ENCODE assay signal across 8 mouse cellular contexts in the genomic region with DNA sequence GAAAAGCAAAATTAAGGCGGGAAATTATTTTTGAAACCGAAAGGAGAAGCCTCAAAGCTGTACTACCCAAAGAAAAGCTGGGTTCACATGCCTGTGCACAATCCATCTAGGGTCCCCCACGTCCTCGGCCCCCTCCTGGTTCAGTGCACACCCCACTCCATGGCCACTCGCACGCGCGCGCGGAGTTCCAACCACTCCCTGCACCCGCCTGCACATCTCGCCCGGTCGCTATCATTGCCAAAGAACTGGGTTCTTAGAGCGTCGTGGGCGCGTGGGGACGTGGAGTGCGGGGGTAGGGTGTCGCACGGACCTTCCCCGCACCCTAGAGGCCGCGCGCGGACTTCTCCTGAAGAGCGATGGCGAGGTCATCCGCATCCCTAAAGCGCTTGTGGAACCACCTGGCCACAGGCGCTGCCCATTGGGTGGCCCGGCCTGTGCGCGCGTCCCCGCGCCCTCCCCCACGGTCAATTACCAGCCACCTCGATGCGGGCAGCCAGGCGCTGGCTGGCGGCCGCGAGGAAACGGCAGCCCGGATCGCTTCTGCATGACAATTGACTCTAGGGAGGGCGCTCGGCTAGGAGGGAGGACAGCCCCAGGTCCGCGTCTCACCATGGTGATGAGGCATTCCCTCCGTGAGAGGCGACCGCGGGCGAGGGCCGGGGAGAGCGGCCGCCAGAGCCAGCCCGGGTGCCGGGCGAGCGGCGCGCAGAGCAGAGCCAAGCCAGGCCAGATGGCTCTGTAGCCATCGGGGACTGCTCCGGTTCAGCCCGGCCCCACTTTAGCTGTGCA. TPM values are rescaled to one million over a fixed set of nuclear protein-coding genes. Genes with fewer than 3 reads are reported as not detected.
DNase-seq lines count a peak whose midpoint lies in the region; ATAC-seq and TF ChIP-seq lines count a peak whose summit lies in the region.

No protein-coding gene starts in this region.

- H3K9ac ChIP-seq in intestine, postnatal 0 days (ENCODE audit: low read depth, low read length) = no peak overlapping the region
- H3K9ac ChIP-seq in liver, embryonic 12.5 days = peak overlapping the region; percentile 59
- H3K9ac ChIP-seq in neural tube, embryonic 13.5 days = peak overlapping the region; percentile 60

- H3K27ac ChIP-seq in intestine, postnatal 0 days (ENCODE audit: low read depth, low read length) = no peak overlapping the region
- H3K27ac ChIP-seq in liver, embryonic 12.5 days = 0 out of 2 replicates have a peak overlapping the region, but pooled peaks have one; percentile 33
- peak overlapping the region; percentile 75 for H3K27ac ChIP-seq in neural tube, embryonic 13.5 days (replicated peaks)

- peak; percentile 66 for ATAC-seq in common myeloid progenitor, adult 5-6 weeks (replicated peaks; ENCODE audit: low read depth, poor library complexity, severe bottlenecking)
- 0 out of 2 replicates have a peak, but pooled peaks have one; percentile 36 for ATAC-seq in intestine, postnatal 0 days
- peak; percentile 52; the same call in 1 of the 2 replicates for ATAC-seq in liver, embryonic 12.5 days
- ATAC-seq in neural tube, embryonic 13.5 days (ENCODE audit: low read depth) = peak; percentile 91

- peak overlapping the region; percentile 79 for H3K4me2 ChIP-seq in intestine, postnatal 0 days (replicated peaks; ENCODE audit: low read depth)
- H3K4me2 ChIP-seq in liver, embryonic 12.5 days = peak overlapping the region; percentile 89
- H3K4me2 ChIP-seq in neural tube, embryonic 13.5 days = peak overlapping the region; percentile 65

- peak; percentile 23 for DNase-seq in urinary bladder, adult 2 months (ENCODE audit: low spot score)
- DNase-seq in urinary bladder, postnatal 10 days (ENCODE audit: low spot score) = no peak
- DNase-seq in gastrocnemius, postnatal 25 days = peak; percentile 25
- no peak for DNase-seq in T-cell, adult 2 months (ENCODE audit: low spot score)

- H3K9me3 ChIP-seq in intestine, postnatal 0 days (ENCODE audit: control insufficient read depth) = no peaks in the 10 kb centered on the region
- H3K9me3 ChIP-seq in liver, embryonic 12.5 days (replicated peaks) = no peaks in the 10 kb centered on the region
- no peaks in the 10 kb centered on the region for H3K9me3 ChIP-seq in neural tube, embryonic 13.5 days

- peak; percentile 34 for TF ChIP-seq CTCF in intestine, postnatal 0 days (IDR thresholded peaks at IDR 0.05; ENCODE audit: low read depth)

- peak overlapping the region; percentile 50 for H3K4me3 ChIP-seq in intestine, postnatal 0 days (ENCODE audit: low read depth, low read length)
- H3K4me3 ChIP-seq in liver, embryonic 12.5 days = peak overlapping the region; percentile 62
- H3K4me3 ChIP-seq in neural tube, embryonic 13.5 days = peak overlapping the region; percentile 35

- WGBS in intestine, postnatal 0 days = under 1% methylated on average over 69 of the region's 69 CpGs
- 1% methylated on average over 69 of the region's 69 CpGs for WGBS in liver, embryonic 12.5 days (ENCODE audit: insufficient replicate concordance)
- under 1% methylated on average over 69 of the region's 69 CpGs for WGBS in neural tube, embryonic 13.5 days

- H3K27me3 ChIP-seq in intestine, postnatal 0 days (replicated peaks; ENCODE audit: control insufficient read depth, insufficient read depth, low read length) = peaks cover 58% of the 10 kb centered on the region
- H3K27me3 ChIP-seq in liver, embryonic 12.5 days (replicated peaks) = peaks cover 52% of the 10 kb centered on the region
- peaks cover 95% of the 10 kb centered on the region for H3K27me3 ChIP-seq in neural tube, embryonic 13.5 days

- no peaks in the 10 kb centered on the region for H3K36me3 ChIP-seq in intestine, postnatal 0 days (ENCODE audit: control insufficient read depth, insufficient read depth)
- H3K36me3 ChIP-seq in liver, embryonic 12.5 days = no peaks in the 10 kb centered on the region
- no peaks in the 10 kb centered on the region for H3K36me3 ChIP-seq in neural tube, embryonic 13.5 days

- H3K4me1 ChIP-seq in intestine, postnatal 0 days (replicated peaks; ENCODE audit: control insufficient read depth, insufficient read depth, low read length) = no peaks in the 10 kb centered on the region; the same call in 1 of the 2 replicates
- peaks cover 69% of the 10 kb centered on the region for H3K4me1 ChIP-seq in liver, embryonic 12.5 days
- H3K4me1 ChIP-seq in neural tube, embryonic 13.5 days (replicated peaks) = peaks cover 58% of the 10 kb centered on the region

RNA-seq across cellular contexts. Expression of gene Rnf220, which starts 12.4 kb away (rescaled TPM):
- 66.2 and 76.1 TPM in 2 replicates for polyA plus RNA-seq in urinary bladder, adult 2 months (2012; rRNA removed)
- total RNA-seq in common myeloid progenitor, adult 5-6 weeks (2017) = 86.4 and 99.5 TPM in 2 replicates
- 10 to 100 TPM; 48.0 to 49.1 TPM for total RNA-seq in gastrocnemius, postnatal 25 days (2021)
- polyA plus RNA-seq in intestine, postnatal 0 days (2015; fragmentation: Nextera tagmentation; extraction: Ambion mirVana) = 35.6 and 35.9 TPM in 2 replicates
- polyA plus RNA-seq in liver, embryonic 12.5 days (2016; fragmentation: Nextera tagmentation; extraction: Ambion mirVana) = 55.5 and 55.9 TPM in 2 replicates
- polyA plus RNA-seq in neural tube, embryonic 13.5 days (2015; fragmentation: Nextera tagmentation; extraction: Ambion mirVana) = 97.1 and 104 TPM in 2 replicates

Comparison
In these comparisons a context has a peak if more than half of its experiments do, and no peak if none do; other contexts are left out.
1. DNase-seq: peak in urinary bladder, adult 2 months (single experiment) and gastrocnemius, postnatal 25 days (single experiment); none in urinary bladder, postnatal 10 days (single experiment) and T-cell, adult 2 months (single experiment).
2. ATAC-seq: peak in every context shown above with its lines; median percentile 91 in neural tube, embryonic 13.5 days; 66 in common myeloid progenitor, adult 5-6 weeks; 52 in liver, embryonic 12.5 days; 36 in intestine, postnatal 0 days.
3. Peak in every context shown above with its lines, with median percentiles within 50 percentile points of each other: H3K4me2 ChIP-seq and H3K4me3 ChIP-seq.